Mouse (Mus musculus) midbrain, embryonic 10.5 days (tissue): Measurements from ENCODE around the gene Ifit3. TPM values are rescaled to one million over a fixed set of nuclear protein-coding genes. Genes with fewer than 3 reads are reported as not detected.
"Not testable (repeated sequence)": the region's sequence is repeated elsewhere in the genome, so short reads cannot be mapped to it uniquely, and the experiment has no call there.

ENCODE experiments used
- DNase-seq: peaks from one replicate; pipeline ENCODE4 v3.0.0-alpha.2; 2017; ENCODE audit warnings: low spot score
- H3K27ac ChIP-seq: fragments of 300-500 bp; sonication (generic); replicated peaks from 2 replicates; pipeline ENCODE4 v1.5.1; 2016; ENCODE audit warnings: mild to moderate bottlenecking
- H3K27me3 ChIP-seq: fragments of 300-500 bp; sonication (generic); 2 replicates; pipeline ENCODE4 v1.6.1; 2016; ENCODE audit warnings: low read depth, mild to moderate bottlenecking; ENCODE audit not compliant: poor library complexity, severe bottlenecking
- H3K36me3 ChIP-seq: fragments of 300-500 bp; sonication (generic); 2 replicates; pipeline ENCODE4 v1.6.1; 2016; ENCODE audit warnings: mild to moderate bottlenecking, moderate library complexity
- H3K4me1 ChIP-seq: fragments of 300-500 bp; sonication (generic); 2 replicates; pipeline ENCODE4 v1.6.1; 2016
- H3K4me3 ChIP-seq: fragments of 300-500 bp; sonication (generic); 2 replicates; pipeline ENCODE4 v1.5.1; 2016; ENCODE audit warnings: mild to moderate bottlenecking, moderate library complexity
- H3K9me3 ChIP-seq: fragments of 300-500 bp; sonication (generic); replicated peaks from 2 replicates; pipeline ENCODE4 v1.6.1; 2016; ENCODE audit warnings: mild to moderate bottlenecking
- WGBS: fragments of 180-500 bp; shearing (Covaris S2); methylation state at CpG from one replicate; pipeline ENCODE4 v1.1.7; 2016; 5-methylcytosine and 5-hydroxymethylcytosine counted together
- polyA plus RNA-seq: library from polyadenylated mRNA; unstranded; fragments of >200 nt; fragmentation: Nextera tagmentation; extraction: Ambion mirVana; gene quantifications from 2 replicates; pipeline ENCODE4 v1.2.1, GENCODE M21; 2016

Gene Ifit3
- polyA plus RNA-seq, 1 experiment from 2014 or later, result 0.21 TPM

DNA sequence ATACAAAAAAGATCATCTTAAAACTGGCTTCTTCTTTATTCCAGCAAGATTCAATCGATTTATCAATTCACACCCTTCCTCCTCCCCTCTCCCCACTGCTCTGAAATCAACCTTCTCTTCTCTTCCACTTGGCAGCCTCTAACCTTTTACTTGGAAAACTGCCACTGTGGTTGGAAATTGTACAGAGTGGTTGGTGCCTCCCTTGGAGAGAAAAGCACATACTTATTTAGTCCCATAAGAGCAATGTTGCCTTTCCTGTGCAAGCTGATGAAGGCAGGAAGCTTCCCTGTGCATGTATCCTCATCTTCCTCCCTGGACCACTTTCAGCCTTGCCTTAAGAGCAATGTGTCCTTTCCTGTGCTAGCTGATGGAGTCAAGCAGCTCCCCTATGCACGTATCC is 15.0 kb downstream of the Ifit3 start:
- no peak for DNase-seq
- Histone ChIP-seq H3K9me3 (no peaks in the 10 kb centered on the region), H3K27me3 (no peaks in the 10 kb centered on the region), H3K27ac (no peak overlapping the region), H3K4me1 (no peaks in the 10 kb centered on the region), H3K4me3 (no peak overlapping the region), H3K36me3 (no peaks in the 10 kb centered on the region)
- 79% methylated on average over 2 of the region's 2 CpGs for WGBS

DNA sequence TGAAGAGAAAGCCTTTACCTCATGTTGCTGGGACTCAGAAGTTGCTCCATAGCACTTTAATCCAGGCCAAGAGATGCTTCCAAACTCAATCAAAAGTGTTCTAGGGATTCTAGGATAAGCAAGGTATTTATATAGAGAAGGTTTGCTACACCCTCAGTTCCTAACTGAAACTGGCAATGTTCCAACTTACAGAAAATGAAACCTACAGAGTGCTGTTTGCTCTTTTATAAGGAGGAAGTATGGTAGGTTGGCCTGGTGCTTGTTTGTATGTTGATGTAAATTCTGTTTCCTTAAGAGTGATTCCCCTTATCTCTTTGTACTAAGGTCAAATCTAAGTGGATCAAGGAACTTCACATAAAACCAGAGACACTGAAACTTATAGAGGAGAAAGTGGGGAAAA is 15.9 kb downstream of the Ifit3 start:
- not testable (repeated sequence) for H3K36me3 ChIP-seq, H3K4me1 ChIP-seq, DNase-seq, H3K27ac ChIP-seq, H3K9me3 ChIP-seq, H3K4me3 ChIP-seq, H3K27me3 ChIP-seq

DNA sequence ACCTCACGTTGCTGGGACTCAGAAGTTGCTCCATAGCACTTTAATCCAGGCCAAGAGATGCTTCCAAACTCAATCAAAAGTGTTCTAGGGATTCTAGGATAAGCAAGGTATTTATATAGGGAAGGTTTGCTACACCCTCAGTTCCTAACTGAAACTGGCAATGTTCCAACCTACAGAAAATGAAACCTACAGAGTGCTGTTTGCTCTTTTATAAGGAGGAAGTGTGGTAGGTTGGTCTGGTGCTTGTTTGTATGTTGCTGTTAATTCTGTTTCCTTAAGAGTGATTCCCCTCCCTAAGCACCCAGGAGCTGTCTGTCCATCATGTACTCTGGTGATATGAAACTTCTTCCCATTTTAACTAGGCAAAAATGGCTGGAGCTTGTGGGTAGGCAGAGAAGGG is 18.6 kb downstream of the Ifit3 start, which contains the start of gene Ifit1bl1:
Gene Ifit1bl1, minus strand, starts transcription at position 69 of the 400 bp plus-strand sequence.
- 61% methylated on average over 1 of the region's 1 CpGs for WGBS
- H3K27ac ChIP-seq, result not testable (repeated sequence)

DNA sequence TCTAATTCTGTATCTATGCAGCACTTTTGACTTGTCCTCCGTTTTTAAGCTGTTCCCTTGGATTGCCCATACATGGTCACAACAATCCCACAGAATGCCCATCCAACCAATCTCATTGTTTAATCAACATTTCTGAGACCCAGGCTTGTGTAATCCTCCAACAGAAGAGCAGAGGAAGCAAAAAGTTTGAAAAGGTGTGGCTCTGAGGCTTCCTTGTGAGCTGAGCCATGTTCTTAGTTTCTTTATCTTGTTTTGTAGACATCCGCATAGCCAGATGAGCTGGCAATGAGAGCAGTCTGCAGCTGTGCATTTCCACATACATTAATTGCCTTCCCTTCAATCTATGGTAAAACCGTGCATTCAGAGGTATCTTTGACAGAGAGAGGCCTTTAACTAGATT is 22.1 kb downstream of the Ifit3 start:
- Histone ChIP-seq H3K36me3 (no peaks in the 10 kb centered on the region), H3K4me1 (no peaks in the 10 kb centered on the region), H3K27me3 (no peaks in the 10 kb centered on the region), H3K9me3 (no peaks in the 10 kb centered on the region), H3K4me3 (no peak overlapping the region), H3K27ac (no peak overlapping the region)
- WGBS, result 86% methylated on average over 3 of the region's 3 CpGs
- no peak for DNase-seq

More for the DNA sequence above, 18.6 kb downstream of the Ifit3 start, which contains the start of gene Ifit1bl1:
- not testable (repeated sequence) for H3K4me3 ChIP-seq, H3K36me3 ChIP-seq, H3K9me3 ChIP-seq, H3K4me1 ChIP-seq, DNase-seq, H3K27me3 ChIP-seq

DNA sequence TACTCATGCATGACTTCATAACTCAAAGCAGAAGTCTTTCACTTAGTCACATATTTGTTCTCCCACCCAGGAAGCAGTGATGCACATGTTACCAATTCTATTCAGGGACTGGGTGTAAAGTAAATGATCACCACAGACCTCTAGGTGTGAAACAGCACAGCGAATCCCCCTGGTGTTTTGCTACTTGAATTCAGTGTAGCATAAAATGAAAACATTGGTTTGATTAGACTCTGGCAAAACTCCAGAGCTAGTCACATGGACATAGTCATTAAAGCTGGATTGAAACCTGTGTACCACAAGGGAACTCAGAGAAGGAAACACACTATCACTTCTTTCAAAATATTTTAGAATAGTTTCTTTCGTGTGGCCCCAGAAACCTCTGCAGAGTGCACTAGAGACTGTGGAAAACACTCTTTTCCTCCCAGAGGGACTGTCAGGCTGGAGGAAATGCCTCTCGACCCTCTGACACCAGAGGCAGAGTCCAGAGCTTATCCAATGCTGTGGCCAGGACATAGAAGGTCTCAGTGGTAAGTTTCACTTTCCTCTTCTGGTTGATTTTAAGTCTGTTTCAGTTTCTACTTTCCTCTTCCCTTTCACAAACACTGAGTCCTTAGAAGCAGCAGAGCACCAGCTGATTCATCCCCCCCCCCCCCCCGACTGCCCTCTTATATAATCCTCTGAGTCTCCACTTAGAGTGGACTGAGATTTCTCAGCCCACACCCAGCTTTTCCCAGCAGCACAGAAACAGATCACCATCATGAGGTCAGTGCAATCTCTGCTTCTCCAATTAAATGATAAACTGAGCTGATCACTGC is 24.1 kb downstream of the Ifit3 start, which contains the start of gene Ifit3b:
Gene Ifit3b, plus strand, starts transcription at position 734 of the 815 bp plus-strand sequence.
- not testable (repeated sequence) for H3K4me1 ChIP-seq, DNase-seq, H3K4me3 ChIP-seq, H3K36me3 ChIP-seq, H3K9me3 ChIP-seq, H3K27ac ChIP-seq, H3K27me3 ChIP-seq
- WGBS, result 68% methylated on average over 4 of the region's 4 CpGs

DNA sequence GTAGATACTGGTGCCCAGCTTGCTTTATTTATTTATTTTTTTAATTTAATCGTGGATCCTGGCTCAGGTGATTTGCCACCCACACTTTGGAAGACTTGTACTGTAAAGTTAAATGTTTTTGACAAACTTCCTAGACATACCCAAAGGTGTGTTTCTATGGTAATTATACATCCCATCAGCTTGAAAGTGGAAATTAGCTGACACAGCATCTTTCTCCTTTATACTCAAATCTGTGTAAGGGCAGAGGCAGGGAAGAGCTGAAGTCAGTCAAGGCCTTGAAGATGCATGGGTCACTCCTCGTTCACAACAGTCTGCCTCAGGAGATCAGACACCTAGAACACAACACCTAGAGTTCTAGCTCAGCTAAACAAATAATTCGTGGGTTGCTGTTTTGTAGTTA is 26.8 kb downstream of the Ifit3 start:
- not testable (repeated sequence) for DNase-seq
- WGBS, result 82% methylated on average over 3 of the region's 3 CpGs

DNA sequence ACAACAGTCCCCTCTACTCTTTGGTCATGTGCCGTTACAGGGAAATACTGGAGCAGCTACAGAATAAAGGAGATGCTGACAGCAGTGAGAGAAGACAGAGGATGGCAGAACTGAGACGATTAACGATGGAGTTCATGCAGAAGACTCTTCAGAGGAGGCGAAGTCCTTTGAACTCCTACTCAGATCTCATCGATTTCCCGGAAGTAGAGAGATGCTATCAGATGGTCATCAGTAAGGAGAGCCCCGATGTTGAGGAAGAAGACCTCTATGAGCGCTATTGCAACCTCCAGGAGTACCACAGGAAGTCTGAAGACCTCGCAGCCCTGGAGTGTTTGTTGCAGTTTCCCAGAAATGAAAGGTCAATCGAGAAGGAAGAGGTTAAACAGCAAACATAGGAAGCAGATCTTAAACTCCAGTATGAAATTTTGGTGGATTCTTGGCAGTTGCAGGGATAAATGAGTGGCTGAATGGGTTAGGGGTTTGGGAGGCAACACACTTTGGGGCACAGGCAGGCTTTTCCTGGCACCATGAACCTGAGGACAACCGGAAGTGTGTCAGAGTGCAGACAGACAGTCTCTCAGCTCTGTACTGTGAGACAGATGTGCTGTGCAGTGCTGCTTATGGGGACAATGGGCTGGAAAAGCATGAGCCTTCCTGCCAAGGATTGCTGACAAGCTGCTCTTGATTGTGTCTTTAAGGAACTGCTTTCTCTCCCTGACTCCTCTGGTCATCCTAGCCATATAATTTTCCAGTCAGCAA is 29.1 kb downstream of the Ifit3 start:
- H3K9me3 ChIP-seq, H3K36me3 ChIP-seq, H3K4me3 ChIP-seq, DNase-seq, H3K4me1 ChIP-seq, H3K27ac ChIP-seq, H3K27me3 ChIP-seq: not testable (repeated sequence)
- 92% methylated on average over 5 of the region's 11 CpGs for WGBS

More for the DNA sequence above, 26.8 kb downstream of the Ifit3 start:
- H3K27ac ChIP-seq, H3K9me3 ChIP-seq, H3K27me3 ChIP-seq, H3K4me3 ChIP-seq, H3K36me3 ChIP-seq, H3K4me1 ChIP-seq: not testable (repeated sequence)

DNA sequence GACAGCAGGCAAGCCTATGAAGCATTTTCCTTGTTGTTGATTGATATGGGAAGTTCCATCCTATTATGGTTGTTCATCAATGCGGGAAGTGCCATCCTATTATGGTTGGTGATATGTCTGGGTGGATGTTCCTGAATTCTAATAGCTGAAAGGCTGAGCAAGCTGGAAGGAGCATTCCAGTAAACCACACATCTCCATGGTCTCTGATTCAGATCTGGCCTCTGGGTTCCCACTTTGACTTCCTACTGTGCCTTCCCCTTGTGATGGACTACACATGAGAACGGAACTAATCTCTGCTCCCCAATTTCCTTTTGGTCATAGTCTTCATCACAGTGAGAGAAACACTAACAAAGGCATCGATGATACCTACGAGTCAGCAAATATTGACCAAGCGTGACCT is 37.5 kb downstream of the Ifit3 start:
- Histone ChIP-seq H3K4me1 (no peaks in the 10 kb centered on the region), H3K36me3 (no peaks in the 10 kb centered on the region), H3K27me3 (no peaks in the 10 kb centered on the region), H3K4me3 (no peak overlapping the region), H3K27ac (no peak overlapping the region), H3K9me3 (no peaks in the 10 kb centered on the region)
- 94% methylated on average over 5 of the region's 5 CpGs for WGBS
- no peak for DNase-seq

DNA sequence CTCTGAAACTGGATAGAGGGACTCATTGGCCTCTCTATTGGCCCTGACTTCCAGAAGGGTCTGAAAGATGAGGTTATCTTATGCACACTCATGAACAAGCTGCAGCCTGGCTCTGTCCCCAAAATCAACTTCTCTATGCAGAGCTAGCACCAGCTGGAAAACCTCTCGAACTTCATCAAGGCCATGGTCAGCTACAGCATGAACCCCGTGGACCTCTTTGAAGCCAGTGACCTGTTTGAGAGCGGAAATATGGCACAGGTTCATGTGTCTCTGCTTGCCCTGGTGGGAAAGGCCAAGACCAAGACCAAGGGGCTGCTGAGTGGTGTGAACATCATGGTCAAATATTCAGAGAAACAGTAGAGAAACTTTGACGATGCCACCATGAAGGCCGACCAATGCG is 40.5 kb downstream of the Ifit3 start:
- Histone ChIP-seq H3K4me1 (no peaks in the 10 kb centered on the region), H3K36me3 (no peaks in the 10 kb centered on the region), H3K27ac (no peak overlapping the region), H3K27me3 (no peaks in the 10 kb centered on the region), H3K9me3 (no peaks in the 10 kb centered on the region), H3K4me3 (no peak overlapping the region)
- 93% methylated on average over 6 of the region's 6 CpGs for WGBS
- DNase-seq, result no peak

DNA sequence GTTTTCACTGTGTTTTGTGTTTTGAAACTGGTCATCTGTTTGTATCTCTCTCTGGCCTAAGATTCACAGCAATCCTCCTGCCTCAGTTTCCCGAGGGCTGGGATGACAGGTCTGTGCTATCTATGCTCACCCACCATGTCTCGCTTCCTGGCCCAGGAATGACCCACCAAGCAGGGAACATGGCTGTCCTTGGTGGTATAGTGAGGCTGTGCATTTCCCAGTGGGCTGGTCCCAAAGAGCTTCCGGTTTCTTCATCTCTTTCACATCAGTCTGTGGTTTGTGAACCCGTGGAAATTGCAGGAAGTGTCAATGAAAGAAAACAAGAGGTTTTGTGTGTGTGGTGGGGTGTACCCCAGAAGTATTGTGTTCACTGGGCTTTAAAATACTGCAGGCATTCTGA is 41.3 kb downstream of the Ifit3 start:
- Histone ChIP-seq H3K4me3 (no peak overlapping the region), H3K9me3 (no peaks in the 10 kb centered on the region), H3K27ac (no peak overlapping the region), H3K36me3 (no peaks in the 10 kb centered on the region), H3K4me1 (no peaks in the 10 kb centered on the region), H3K27me3 (no peaks in the 10 kb centered on the region)
- no peak for DNase-seq
- WGBS, result 80% methylated on average over 4 of the region's 4 CpGs

DNA sequence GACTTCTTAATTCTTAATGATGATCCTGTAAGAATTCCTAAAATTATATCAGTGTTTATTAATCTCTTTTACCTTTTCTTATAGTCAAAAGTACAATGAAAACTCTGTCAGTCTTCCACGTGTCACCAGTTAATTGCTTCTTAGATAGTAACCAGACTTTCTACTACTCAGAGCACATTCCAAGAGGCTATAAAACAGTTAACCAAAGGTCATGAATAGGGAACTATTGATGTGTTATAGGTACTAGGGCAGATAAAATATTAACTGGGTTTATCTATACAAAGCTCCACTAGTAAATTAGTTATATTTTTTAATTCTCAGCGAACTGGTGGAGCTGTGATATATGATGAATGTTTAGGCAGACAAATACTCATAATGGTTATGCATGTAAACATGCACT is 44.2 kb downstream of the Ifit3 start:
- H3K4me1 ChIP-seq, result no peaks in the 10 kb centered on the region
- no peak overlapping the region for H3K27ac ChIP-seq
- no peak overlapping the region for H3K4me3 ChIP-seq
- DNase-seq, result no peak
- WGBS, result 84% methylated on average over 2 of the region's 2 CpGs
- H3K9me3 ChIP-seq, result no peaks in the 10 kb centered on the region
- no peaks in the 10 kb centered on the region for H3K36me3 ChIP-seq
- no peaks in the 10 kb centered on the region for H3K27me3 ChIP-seq

DNA sequence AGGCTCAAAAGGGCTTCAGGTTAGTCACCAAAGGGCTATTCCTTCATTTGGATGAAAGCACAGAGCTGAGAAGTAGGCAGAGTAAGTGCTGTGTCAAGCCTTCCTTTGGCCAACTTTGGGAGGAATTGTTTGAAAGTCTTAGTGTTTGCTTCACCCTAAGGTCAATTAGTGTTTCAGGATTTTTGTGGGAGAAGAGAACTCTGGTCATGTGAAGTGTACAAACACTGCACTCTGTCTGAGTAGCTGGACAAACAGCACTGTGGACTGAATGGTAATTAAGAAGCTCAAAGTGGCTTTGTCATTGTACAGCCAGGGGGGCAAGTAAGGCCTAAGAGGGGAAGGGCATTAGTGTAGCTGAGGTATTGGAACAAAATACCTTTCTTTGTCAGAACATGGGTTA is 48.2 kb downstream of the Ifit3 start:
- Histone ChIP-seq H3K4me3 (no peak overlapping the region), H3K36me3 (no peaks in the 10 kb centered on the region)

DNA sequence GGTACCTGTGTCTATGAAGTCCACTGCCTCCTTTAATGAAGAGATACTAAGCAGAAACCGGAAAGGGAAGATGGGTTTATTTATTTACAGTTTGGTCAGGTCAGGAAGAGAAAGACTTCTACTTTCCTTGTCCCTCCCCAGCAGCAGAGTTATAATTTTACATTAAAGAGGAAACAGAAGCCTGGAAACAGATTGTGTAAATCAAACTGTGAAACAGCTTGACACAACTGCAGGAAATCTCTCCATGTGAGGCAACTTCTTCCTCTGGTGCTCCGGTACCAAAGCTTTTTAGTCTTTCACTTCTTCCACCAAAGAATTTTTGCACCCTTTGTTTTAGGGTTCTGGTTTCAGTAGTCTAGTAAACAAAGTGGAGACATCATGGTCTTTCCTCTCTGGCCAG is 50.2 kb downstream of the Ifit3 start:
- no peak for DNase-seq
- 85% methylated on average over 2 of the region's 2 CpGs for WGBS
- H3K27ac ChIP-seq, result no peak overlapping the region
- H3K36me3 ChIP-seq, result no peaks in the 10 kb centered on the region
- no peaks in the 10 kb centered on the region for H3K4me1 ChIP-seq
- no peaks in the 10 kb centered on the region; the same call in 1 of the 2 replicates for H3K27me3 ChIP-seq
- H3K9me3 ChIP-seq, result no peaks in the 10 kb centered on the region
- H3K4me3 ChIP-seq, result no peak overlapping the region

More for the DNA sequence above, 48.2 kb downstream of the Ifit3 start:
- Histone ChIP-seq H3K9me3 (no peaks in the 10 kb centered on the region), H3K4me1 (no peaks in the 10 kb centered on the region), H3K27me3 (no peaks in the 10 kb centered on the region), H3K27ac (no peak overlapping the region)
- DNase-seq, result no peak
